Mouse (Mus musculus) lung, adult 2 months (tissue): ENCODE results near the gene Atp2c2. TPM values are rescaled to one million over a fixed set of nuclear protein-coding genes. Genes with fewer than 3 reads are reported as not detected.

Source experiments
- DNase-seq: peaks from one replicate; pipeline ENCODE4 v3.0.0; 2022
- H3K4me1 ChIP-seq: fragments of 200-500 bp; 2 replicates; pipeline ENCODE4 v1.6.1; 2011; ENCODE audit warnings: low read length; ENCODE audit not compliant: control insufficient read depth, insufficient read depth
- H3K4me3 ChIP-seq: fragments of 200-500 bp; replicated peaks from 2 replicates; pipeline ENCODE3; 2011; ENCODE audit warnings: low read depth, mild to moderate bottlenecking, control low read depth, low read length; ENCODE audit errors: extremely low read depth
- CTCF ChIP-seq: fragments of 200-500 bp; IDR thresholded peaks from 2 replicates; pipeline ENCODE4 v1.5.1; 2011; ENCODE audit warnings: mild to moderate bottlenecking, low read length, control low read depth; ENCODE audit not compliant: insufficient read depth
- POLR2A ChIP-seq: fragments of 200-500 bp; IDR thresholded peaks from 2 replicates; pipeline ENCODE4 v1.6.1; 2011; ENCODE audit warnings: low read depth, mild to moderate bottlenecking, control low read depth, low read length, borderline replicate concordance; ENCODE audit errors: extremely low read depth
- WGBS: fragments of 180-500 bp; shearing (Covaris S2); methylation state at CpG from one replicate; pipeline ENCODE4 v1.1.7; 2018; 5-methylcytosine and 5-hydroxymethylcytosine counted together
- polyA plus RNA-seq: library from polyadenylated mRNA; depleted of rRNA; stranded (reverse); fragments of >200 nt; gene quantifications from 2 replicates; pipeline ENCODE4 v1.2.3, GENCODE M21; 2012; rRNA removed

Atp2c2 gene
- 5.4 and 7.2 TPM in 2 replicates for polyA plus RNA-seq

- Histone ChIP-seq H3K4me1 (peaks cover 6% of the 10 kb centered on the region), H3K4me3 (peak within 1 kb of the TSS; percentile 47)
- WGBS = 32% methylated on average over 26 of the region's 26 CpGs
- TF ChIP-seq POLR2A = no peak
- no peak for TF ChIP-seq CTCF
- peak; percentile 62 for DNase-seq
These were observed at the start of gene Atp2c2 for GRCm38 (mm10) chr8:119699549-119700134. Gene Atp2c2, plus strand, starts transcription at chr8:119700009.

GRCm38 (mm10) chr8:119651324-119651723 is 48.5 kb upstream of the Atp2c2 start:
- no peak for TF ChIP-seq CTCF
- 21% methylated on average over 2 of the region's 2 CpGs for WGBS
- Histone ChIP-seq H3K4me1 (no peaks in the 10 kb centered on the region), H3K4me3 (no peak overlapping the region)
- DNase-seq = no peak

- H3K4me3 ChIP-seq = no peak overlapping the region
- peaks cover 10% of the 10 kb centered on the region for H3K4me1 ChIP-seq
- TF ChIP-seq CTCF = peak; percentile 81
- no peak for TF ChIP-seq POLR2A
- WGBS = 31% methylated on average over 5 of the region's 5 CpGs
- peak; percentile 61 for DNase-seq
These were observed 42.9 kb upstream of the Atp2c2 start for GRCm38 (mm10) chr8:119656709-119657464.

DNA sequence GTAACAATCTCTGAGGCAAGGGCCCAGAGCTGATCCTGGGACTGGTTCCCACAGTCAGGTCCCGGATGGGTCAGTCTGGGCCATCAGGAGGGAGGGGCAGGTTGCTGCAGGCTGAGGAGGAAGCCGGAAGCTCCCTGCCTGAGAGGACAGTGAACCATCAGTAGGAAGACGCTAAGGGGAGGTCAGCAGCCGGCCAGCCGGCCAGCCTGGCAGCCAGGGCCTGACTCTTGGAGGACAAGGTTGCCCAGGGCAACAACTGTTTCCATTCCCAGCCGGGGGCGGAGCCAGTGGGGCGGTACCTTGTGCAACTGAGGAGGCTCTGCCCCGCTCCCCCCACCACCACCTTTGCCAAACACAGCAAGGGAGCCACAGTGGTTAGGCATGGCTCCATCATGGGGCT is 38.7 kb upstream of the Atp2c2 start:
- H3K4me1 ChIP-seq = peaks cover 14% of the 10 kb centered on the region
- 10% methylated on average over 9 of the region's 9 CpGs for WGBS
- no peak for TF ChIP-seq POLR2A
- TF ChIP-seq CTCF = no peak
- H3K4me3 ChIP-seq = no peak overlapping the region
- peak; percentile 52 for DNase-seq

- 50% methylated on average over 6 of the region's 6 CpGs for WGBS
- DNase-seq = no peak
- TF ChIP-seq CTCF (no peak), POLR2A (no peak)
These were observed 37.9 kb upstream of the Atp2c2 start for GRCm38 (mm10) chr8:119661892-119662291.

GRCm38 (mm10) chr8:119663440-119663839 is 36.4 kb upstream of the Atp2c2 start:
- WGBS = 78% methylated on average over 11 of the region's 11 CpGs
- no peak overlapping the region for H3K4me3 ChIP-seq
- DNase-seq = no peak
- H3K4me1 ChIP-seq = peaks cover 14% of the 10 kb centered on the region
- TF ChIP-seq POLR2A = no peak
- no peak for TF ChIP-seq CTCF

More at GRCm38 (mm10) chr8:119661892-119662291, 37.9 kb upstream of the Atp2c2 start:
- Histone ChIP-seq H3K4me3 (no peak overlapping the region), H3K4me1 (peaks cover 14% of the 10 kb centered on the region)

DNA sequence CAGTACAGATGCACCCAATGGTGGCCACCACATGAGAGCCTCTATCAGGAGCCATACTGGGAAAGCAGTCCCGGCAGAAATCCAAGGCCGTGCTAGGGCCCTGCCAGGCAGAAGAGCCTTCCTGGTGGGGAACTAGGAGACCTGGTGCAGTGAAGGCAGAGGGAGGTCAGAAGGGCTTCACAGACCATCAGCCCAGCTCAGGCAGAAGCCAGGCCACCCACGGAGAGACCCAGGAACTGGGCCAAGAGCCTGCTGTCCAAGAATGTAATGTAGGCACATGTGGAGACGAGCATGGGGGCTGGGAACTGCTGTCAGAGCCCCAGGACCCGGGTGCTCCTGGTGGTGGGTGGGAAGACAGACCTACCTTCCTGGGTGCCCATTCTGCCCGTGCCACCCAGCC is 34.5 kb upstream of the Atp2c2 start:
- TF ChIP-seq POLR2A (no peak), CTCF (no peak)
- Histone ChIP-seq H3K4me1 (peaks cover 19% of the 10 kb centered on the region), H3K4me3 (no peak overlapping the region)
- DNase-seq = no peak
- WGBS = 53% methylated on average over 6 of the region's 6 CpGs

GRCm38 (mm10) chr8:119666219-119666951 is 33.4 kb upstream of the Atp2c2 start, which contains the start of gene Wfdc1:
Gene Wfdc1, plus strand, starts transcription at chr8:119666365.
- WGBS = 9% methylated on average over 14 of the region's 14 CpGs
- TF ChIP-seq CTCF (no peak), POLR2A (peak; percentile 38; the same call in 1 of the 2 replicates)
- Histone ChIP-seq H3K4me3 (peak within 1 kb of the TSS; percentile 43), H3K4me1 (peaks cover 14% of the 10 kb centered on the region)
- peak; percentile 34 for DNase-seq

GRCm38 (mm10) chr8:119668447-119668846 is 31.4 kb upstream of the Atp2c2 start:
- no peak for DNase-seq
- WGBS = 62% methylated on average over 9 of the region's 9 CpGs

DNA sequence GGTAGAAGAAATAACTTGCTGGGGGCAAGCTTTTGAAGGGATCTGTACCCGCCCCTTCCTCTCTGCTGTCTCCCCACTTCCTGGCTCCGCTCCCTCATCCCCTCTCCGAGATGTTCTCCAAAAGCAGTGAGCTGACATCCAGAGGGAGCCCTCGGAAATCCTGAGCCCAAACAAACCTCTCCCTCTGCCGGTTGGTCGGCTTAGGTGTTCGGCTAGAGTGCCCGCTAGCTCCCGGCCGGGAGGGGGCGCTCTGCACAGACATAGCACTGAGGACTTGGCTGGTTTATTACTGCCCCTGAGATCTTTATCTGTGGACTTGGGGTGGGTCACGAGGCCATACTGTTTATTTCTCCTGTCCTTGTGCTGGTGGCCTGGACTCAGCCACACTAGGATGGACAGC is 30.5 kb upstream of the Atp2c2 start:
- WGBS = 29% methylated on average over 12 of the region's 12 CpGs
- peak; percentile 56 for DNase-seq
- H3K4me3 ChIP-seq = no peak overlapping the region
- no peak for TF ChIP-seq POLR2A
- peak; percentile 50 for TF ChIP-seq CTCF
- H3K4me1 ChIP-seq = peaks cover 12% of the 10 kb centered on the region; the same call in 1 of the 2 replicates

More at GRCm38 (mm10) chr8:119668447-119668846, 31.4 kb upstream of the Atp2c2 start:
- Histone ChIP-seq H3K4me1 (peaks cover 12% of the 10 kb centered on the region; the same call in 1 of the 2 replicates), H3K4me3 (no peak overlapping the region)
- TF ChIP-seq CTCF (no peak), POLR2A (no peak)
